Mouse (Mus musculus) spleen, adult 12 weeks (tissue): ENCODE results near the gene Bag1.

ENCODE experiments used
- DNase-seq: peaks from one replicate; pipeline ENCODE4 v3.0.0; 2022; ENCODE audit warnings: low spot score

The Bag1 gene

GRCm38 (mm10) chr4:40948160-40948708, at the start of gene Bag1, which contains the start of gene Chmp5:
Bag1 (minus strand) TSS chr4:40948294.
Chmp5 (plus strand) TSS chr4:40948407.
- peak; percentile 98 for DNase-seq

GRCm38 (mm10) chr4:40996302-40996701, 48.2 kb upstream of the Bag1 start:
- no peak for DNase-seq

GRCm38 (mm10) chr4:40989633-40990032, 41.5 kb upstream of the Bag1 start:
- DNase-seq = no peak

GRCm38 (mm10) chr4:40983686-40984085, 35.6 kb upstream of the Bag1 start:
- DNase-seq = no peak

- DNase-seq = no peak
These were observed 34.4 kb upstream of the Bag1 start for GRCm38 (mm10) chr4:40982486-40982885.

GRCm38 (mm10) chr4:40979430-40979829, 31.3 kb upstream of the Bag1 start:
- DNase-seq = no peak

- no peak for DNase-seq
These were observed 28.6 kb upstream of the Bag1 start for GRCm38 (mm10) chr4:40976651-40977050.

- no peak for DNase-seq
These were observed 27.6 kb upstream of the Bag1 start for GRCm38 (mm10) chr4:40975678-40976077.

GRCm38 (mm10) chr4:40974011-40974410, 25.9 kb upstream of the Bag1 start:
- DNase-seq = no peak

- DNase-seq = peak; percentile 51
These were observed 23.6 kb upstream of the Bag1 start for GRCm38 (mm10) chr4:40971744-40972143.

- peak; percentile 88 for DNase-seq
These were observed 23.0 kb upstream of the Bag1 start, which contains the start of gene Nfx1 for GRCm38 (mm10) chr4:40970842-40971701. Nfx1 (plus strand) TSS chr4:40970906.

- DNase-seq = no peak
These were observed 22.4 kb upstream of the Bag1 start for GRCm38 (mm10) chr4:40970592-40970841.

- no peak for DNase-seq
These were observed 21.9 kb upstream of the Bag1 start for GRCm38 (mm10) chr4:40969781-40970591.

- no peak for DNase-seq
These were observed 21.1 kb upstream of the Bag1 start for GRCm38 (mm10) chr4:40969161-40969560.

- no peak for DNase-seq
These were observed 15.4 kb upstream of the Bag1 start for GRCm38 (mm10) chr4:40963536-40963935.

GRCm38 (mm10) chr4:40955942-40956341, 7.8 kb upstream of the Bag1 start:
- no peak for DNase-seq

GRCm38 (mm10) chr4:40953521-40953920, 5.4 kb upstream of the Bag1 start:
- DNase-seq = no peak

- no peak for DNase-seq
These were observed 432 bp downstream of the Bag1 start for GRCm38 (mm10) chr4:40947565-40948159.

GRCm38 (mm10) chr4:40946516-40947121, 1.5 kb downstream of the Bag1 start:
- DNase-seq = no peak

- DNase-seq = no peak
These were observed 4.4 kb downstream of the Bag1 start for GRCm38 (mm10) chr4:40943651-40944050.

- no peak for DNase-seq
These were observed 9.3 kb downstream of the Bag1 start for GRCm38 (mm10) chr4:40938793-40939192.
